Mouse (Mus musculus): ENCODE measurements around the gene Defb15. TPM values are rescaled to one million over a fixed set of nuclear protein-coding genes. Genes with fewer than 3 reads are reported as not detected.
A peak's percentile ranks its signal among the peaks of the same experiment; 100 is the strongest.
"Not testable (repeated sequence)": the region's sequence is repeated elsewhere in the genome, so short reads cannot be mapped to it uniquely, and the experiment has no call there.

Defb15 gene
- total and polyA plus RNA-seq, 2 experiments: not detected

DNA sequence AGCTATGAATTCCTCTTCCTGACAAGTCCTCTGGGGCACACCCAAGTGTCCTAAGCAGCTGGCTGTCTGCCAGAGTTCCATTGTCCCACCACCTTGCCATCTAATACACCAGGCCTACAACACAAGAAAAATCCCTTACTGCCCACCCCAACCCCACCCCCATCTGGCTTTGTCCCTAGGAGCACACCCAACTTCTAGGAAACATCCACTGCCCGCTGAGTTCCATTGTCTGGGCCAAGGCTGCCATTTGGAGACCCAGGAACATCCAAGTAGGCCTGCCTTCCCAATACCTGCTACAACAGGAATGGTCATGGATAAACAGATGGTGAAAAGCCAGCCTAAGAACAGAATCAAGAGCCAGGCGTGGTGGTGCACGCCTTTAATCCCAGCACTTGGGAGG lies 23.8 kb upstream of the Defb15 start:
- 91% methylated on average over 3 of the region's 3 CpGs for WGBS

DNA sequence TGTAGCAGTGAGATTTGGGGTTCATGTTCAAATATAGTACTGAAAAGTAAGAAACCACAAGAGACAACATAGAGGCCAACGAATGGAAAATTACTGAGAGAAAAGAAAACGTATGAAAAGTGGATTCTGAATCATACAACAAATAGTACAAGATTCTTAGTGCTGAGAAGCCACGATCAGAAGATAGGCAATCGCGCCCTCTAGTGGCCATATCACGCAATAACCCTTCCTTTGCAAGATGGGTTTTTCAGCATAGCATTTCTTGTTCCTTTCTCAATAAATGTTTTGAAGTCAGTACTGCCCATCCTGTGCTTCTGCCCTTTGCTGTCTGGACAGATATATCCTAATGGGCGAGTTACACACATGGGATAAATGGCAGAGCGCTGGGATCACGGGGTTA lies 22.8 kb upstream of the Defb15 start:
- no peaks in the 10 kb centered on the region for H3K79me2 ChIP-seq (ENCODE audit: control insufficient read depth, insufficient read depth, low read length)
- 8% methylated on average over 9 of the region's 9 CpGs for WGBS
- H3K27me3 ChIP-seq (ENCODE audit: control insufficient read depth, insufficient read depth, low read length): no peaks in the 10 kb centered on the region
- peak; percentile 44 for DNase-seq (ENCODE audit: extremely low read depth, low read depth, low spot score)
- H3K4me3 ChIP-seq (ENCODE audit: insufficient read depth, low read depth, low read length): no peak overlapping the region
- no peak overlapping the region for H3K9ac ChIP-seq (ENCODE audit: low read depth, low read length)
- no peaks in the 10 kb centered on the region for H3K4me1 ChIP-seq (ENCODE audit: control insufficient read depth, insufficient read depth, low read length)
- TF ChIP-seq POLR2A (IDR thresholded peaks at IDR 0.05; ENCODE audit: extremely low read depth, insufficient read depth, low read length) (no peak), CTCF (IDR thresholded peaks at IDR 0.05; ENCODE audit: low read depth, low read length) (peak; percentile 45; the same call in 1 of the 2 replicates)
- no peaks in the 10 kb centered on the region for H3K36me3 ChIP-seq (ENCODE audit: control insufficient read depth, insufficient read depth, low read length)
- no peak overlapping the region for H3K27ac ChIP-seq (replicated peaks; ENCODE audit: insufficient read depth, low read depth, low read length)

More for the DNA sequence above, 23.8 kb upstream of the Defb15 start:
- no peak overlapping the region for H3K9ac ChIP-seq (ENCODE audit: low read depth, low read length)
- H3K4me3 ChIP-seq (ENCODE audit: insufficient read depth, low read depth, low read length): no peak overlapping the region
- H3K79me2 ChIP-seq (ENCODE audit: control insufficient read depth, insufficient read depth, low read length): no peaks in the 10 kb centered on the region
- TF ChIP-seq CTCF (IDR thresholded peaks at IDR 0.05; ENCODE audit: low read depth, low read length): no peak
- no peak for TF ChIP-seq POLR2A (IDR thresholded peaks at IDR 0.05; ENCODE audit: extremely low read depth, insufficient read depth, low read length)
- no peaks in the 10 kb centered on the region for H3K27me3 ChIP-seq (ENCODE audit: control insufficient read depth, insufficient read depth, low read length)
- H3K36me3 ChIP-seq (ENCODE audit: control insufficient read depth, insufficient read depth, low read length): no peaks in the 10 kb centered on the region
- H3K27ac ChIP-seq (replicated peaks; ENCODE audit: insufficient read depth, low read depth, low read length): no peak overlapping the region
- H3K4me1 ChIP-seq (ENCODE audit: control insufficient read depth, insufficient read depth, low read length): no peaks in the 10 kb centered on the region
- DNase-seq (ENCODE audit: extremely low read depth, low read depth, low spot score): no peak

DNA sequence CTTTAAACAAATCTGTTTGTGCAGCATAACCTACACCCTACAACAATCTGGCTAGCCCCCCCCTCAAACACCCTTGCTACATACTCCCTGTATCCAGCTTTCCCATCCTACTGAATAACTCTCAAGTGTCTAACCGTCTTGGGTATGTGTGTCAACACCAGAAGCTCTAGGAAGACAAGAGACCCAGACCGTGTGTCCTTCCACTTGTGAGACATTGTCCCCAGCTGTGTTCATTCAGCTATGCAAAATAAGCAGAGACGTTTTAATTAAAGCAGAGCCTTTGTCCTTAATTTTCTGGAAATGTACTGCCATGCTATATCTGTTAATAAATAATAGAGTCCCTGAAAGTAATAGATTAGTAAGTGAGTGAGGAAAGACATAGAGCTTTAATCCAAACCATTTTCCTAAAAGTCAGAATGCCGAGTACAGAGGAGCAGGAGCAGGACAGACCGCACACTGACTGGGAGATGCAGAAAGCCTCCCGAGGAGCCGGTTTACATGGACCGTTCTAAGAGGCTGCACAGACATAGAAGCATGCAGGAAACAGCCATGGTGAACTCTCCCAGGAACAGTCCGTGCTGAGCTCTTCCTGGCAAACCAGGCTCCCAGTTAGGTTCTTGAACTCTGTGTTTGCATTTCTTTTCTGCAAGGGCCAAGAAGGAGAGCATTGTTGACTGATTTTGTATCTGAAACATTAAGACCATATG lies 15.0 kb upstream of the Defb15 start:
- peak; percentile 28 for DNase-seq (ENCODE audit: extremely low read depth, low read depth, low spot score)
- no peaks in the 10 kb centered on the region for H3K4me1 ChIP-seq (ENCODE audit: control insufficient read depth, insufficient read depth, low read length)
- no peaks in the 10 kb centered on the region for H3K79me2 ChIP-seq (ENCODE audit: control insufficient read depth, insufficient read depth, low read length)
- no peaks in the 10 kb centered on the region for H3K27me3 ChIP-seq (ENCODE audit: control insufficient read depth, insufficient read depth, low read length)
- H3K27ac ChIP-seq (replicated peaks; ENCODE audit: insufficient read depth, low read depth, low read length): no peak overlapping the region
- no peak overlapping the region for H3K9ac ChIP-seq (ENCODE audit: low read depth, low read length)
- TF ChIP-seq POLR2A (IDR thresholded peaks at IDR 0.05; ENCODE audit: extremely low read depth, insufficient read depth, low read length) (no peak), CTCF (IDR thresholded peaks at IDR 0.05; ENCODE audit: low read depth, low read length) (no peak)
- H3K4me3 ChIP-seq (ENCODE audit: insufficient read depth, low read depth, low read length): no peak overlapping the region
- WGBS: 78% methylated on average over 9 of the region's 9 CpGs
- no peaks in the 10 kb centered on the region for H3K36me3 ChIP-seq (ENCODE audit: control insufficient read depth, insufficient read depth, low read length)

DNA sequence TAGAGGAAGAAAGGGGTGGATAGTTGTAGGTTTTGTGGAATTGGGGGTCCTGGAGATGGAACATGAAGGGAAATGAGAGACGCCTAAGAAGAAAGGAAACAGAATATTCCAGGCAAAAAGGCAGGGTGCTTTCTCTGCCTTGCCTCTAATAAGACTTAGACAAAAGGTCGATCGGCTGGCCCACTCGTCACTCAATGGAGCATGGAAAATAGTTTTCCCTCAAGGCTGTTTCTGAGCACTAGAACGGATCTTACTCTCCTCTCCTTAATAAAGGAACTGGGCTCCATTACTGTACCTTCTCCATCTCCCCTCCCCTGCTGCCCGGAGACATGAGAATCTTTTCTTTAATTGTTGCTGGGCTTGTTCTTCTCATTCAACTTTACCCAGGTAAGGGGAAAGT lies 14.0 kb upstream of the Defb15 start, which contains the start of gene Defb13:
TSS of gene Defb13 (plus strand) at position 301 of the 400 bp plus-strand sequence.
- Histone ChIP-seq H3K4me1 (ENCODE audit: control insufficient read depth, insufficient read depth, low read length) (no peaks in the 10 kb centered on the region), H3K79me2 (ENCODE audit: control insufficient read depth, insufficient read depth, low read length) (no peaks in the 10 kb centered on the region), H3K27ac (replicated peaks; ENCODE audit: insufficient read depth, low read depth, low read length) (no peak within 1 kb of the TSS), H3K27me3 (ENCODE audit: control insufficient read depth, insufficient read depth, low read length) (no peaks in the 10 kb centered on the region), H3K36me3 (ENCODE audit: control insufficient read depth, insufficient read depth, low read length) (no peaks in the 10 kb centered on the region), H3K4me3 (ENCODE audit: insufficient read depth, low read depth, low read length) (no peak within 1 kb of the TSS), H3K9ac (ENCODE audit: low read depth, low read length) (no peak within 1 kb of the TSS)
- 82% methylated on average over 6 of the region's 6 CpGs for WGBS
- TF ChIP-seq CTCF (IDR thresholded peaks at IDR 0.05; ENCODE audit: low read depth, low read length): no peak
- no peak for TF ChIP-seq POLR2A (IDR thresholded peaks at IDR 0.05; ENCODE audit: extremely low read depth, insufficient read depth, low read length)
- no peak for DNase-seq (ENCODE audit: extremely low read depth, low read depth, low spot score)

DNA sequence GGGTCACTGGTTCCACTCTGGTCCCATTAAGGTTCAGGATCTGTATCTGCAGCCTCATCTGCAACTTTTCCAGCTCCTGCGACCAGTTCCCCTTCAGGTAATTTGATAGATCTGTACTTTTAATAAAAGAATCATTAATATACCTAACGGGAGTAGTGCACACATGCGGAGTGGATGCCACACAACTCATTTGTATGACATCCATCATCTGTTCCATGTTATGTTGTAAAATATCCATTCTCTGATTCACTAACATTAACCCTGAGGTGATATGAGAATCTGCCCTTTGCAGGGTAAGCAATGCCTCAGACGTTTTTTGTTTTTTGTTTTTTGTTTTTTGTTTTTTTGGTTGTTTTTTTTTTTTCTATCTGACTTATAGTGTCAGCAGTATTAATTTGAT lies 5.5 kb upstream of the Defb15 start, which contains the start of gene Defb35:
TSS of gene Defb35 (plus strand) at position 301 of the 400 bp plus-strand sequence.
- H3K4me3 ChIP-seq (ENCODE audit: insufficient read depth, low read depth, low read length); H3K4me1 ChIP-seq (ENCODE audit: control insufficient read depth, insufficient read depth, low read length); H3K36me3 ChIP-seq (ENCODE audit: control insufficient read depth, insufficient read depth, low read length); H3K27me3 ChIP-seq (ENCODE audit: control insufficient read depth, insufficient read depth, low read length); H3K9ac ChIP-seq (ENCODE audit: low read depth, low read length); H3K79me2 ChIP-seq (ENCODE audit: control insufficient read depth, insufficient read depth, low read length); H3K27ac ChIP-seq (replicated peaks; ENCODE audit: insufficient read depth, low read depth, low read length); DNase-seq (ENCODE audit: extremely low read depth, low read depth, low spot score): not testable (repeated sequence)
- 83% methylated on average over 4 of the region's 4 CpGs for WGBS

DNA sequence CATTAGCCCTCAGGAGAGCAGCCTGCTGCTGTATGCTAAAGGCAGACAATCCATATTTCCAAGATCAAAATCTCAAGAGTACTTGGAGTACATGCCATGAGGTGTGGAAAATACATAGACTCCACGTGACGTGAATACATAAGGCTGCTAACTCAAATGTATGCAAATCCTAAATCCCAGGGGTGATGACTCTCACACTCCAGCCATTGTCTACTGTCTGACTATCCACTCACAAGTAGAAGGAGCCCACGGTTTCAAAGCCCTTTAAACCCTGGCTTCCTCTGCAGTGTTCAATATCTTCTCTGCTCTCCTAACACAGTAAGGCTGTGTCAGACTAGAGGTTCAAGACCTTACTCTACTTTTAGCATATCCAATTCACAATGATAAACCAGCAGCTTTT lies 1.8 kb downstream of the Defb15 start:
- H3K4me3 ChIP-seq (ENCODE audit: insufficient read depth, low read depth, low read length); DNase-seq (ENCODE audit: extremely low read depth, low read depth, low spot score); H3K36me3 ChIP-seq (ENCODE audit: control insufficient read depth, insufficient read depth, low read length); H3K4me1 ChIP-seq (ENCODE audit: control insufficient read depth, insufficient read depth, low read length); H3K27ac ChIP-seq (replicated peaks; ENCODE audit: insufficient read depth, low read depth, low read length); H3K27me3 ChIP-seq (ENCODE audit: control insufficient read depth, insufficient read depth, low read length); H3K79me2 ChIP-seq (ENCODE audit: control insufficient read depth, insufficient read depth, low read length); H3K9ac ChIP-seq (ENCODE audit: low read depth, low read length): not testable (repeated sequence)
- 86% methylated on average over 3 of the region's 3 CpGs for WGBS

Data from liver, adult 2 months (tissue).